Mouse (Mus musculus): Measurements from ENCODE around the gene Krt35. TPM values are rescaled to one million over a fixed set of nuclear protein-coding genes. Genes with fewer than 3 reads are reported as not detected.

The Krt35 gene
- polyA plus RNA-seq (2015; fragmentation: Nextera tagmentation; extraction: Ambion mirVana), result not detected in 2 replicates

GRCm38 (mm10) chr11:100096141-100096540 is at the start of gene Krt35:
TSS of gene Krt35 (minus strand) at chr11:100096241.
- Histone ChIP-seq H3K4me3 (replicated peaks; ENCODE audit: low read depth, low read length) (no peak within 1 kb of the TSS), H3K9ac (ENCODE audit: low read depth, low read length) (no peak within 1 kb of the TSS), H3K9me3 (replicated peaks; ENCODE audit: low read length) (no peaks in the 10 kb centered on the region), H3K27me3 (ENCODE audit: insufficient read depth, low read length) (no peaks in the 10 kb centered on the region), H3K4me1 (replicated peaks; ENCODE audit: insufficient read depth, low read length) (0 out of 2 replicates have a peak, but pooled peaks cover 4% of the 10 kb centered on the region), H3K36me3 (ENCODE audit: insufficient read depth, low read length) (no peaks in the 10 kb centered on the region), H3K27ac (no peak within 1 kb of the TSS), H3K4me2 (ENCODE audit: low read length) (no peak within 1 kb of the TSS)
- ATAC-seq (replicated peaks; ENCODE audit: low FRiP score, low read depth) (no peak), DNase-seq (ENCODE audit: low spot score) (no peak)
- 59% methylated on average over 9 of the region's 9 CpGs for WGBS
- no peak for TF ChIP-seq CTCF (IDR thresholded peaks at IDR 0.05; ENCODE audit: low read depth)

- peak overlapping the region; percentile 56; the same call in 1 of the 2 replicates for H3K27ac ChIP-seq
- no peaks in the 10 kb centered on the region for H3K9me3 ChIP-seq (replicated peaks; ENCODE audit: low read length)
- H3K4me3 ChIP-seq (replicated peaks; ENCODE audit: low read depth, low read length), result peak overlapping the region; percentile 33
- DNase-seq (ENCODE audit: low spot score) (no peak), ATAC-seq (replicated peaks; ENCODE audit: low FRiP score, low read depth) (peak; percentile 67)
- peak overlapping the region; percentile 64 for H3K4me2 ChIP-seq (ENCODE audit: low read length)
- H3K4me1 ChIP-seq (replicated peaks; ENCODE audit: insufficient read depth, low read length), result peaks cover 9% of the 10 kb centered on the region; the same call in 1 of the 2 replicates
- WGBS, result under 1% methylated on average over 20 of the region's 20 CpGs
- no peak for TF ChIP-seq CTCF (IDR thresholded peaks at IDR 0.05; ENCODE audit: low read depth)
- no peaks in the 10 kb centered on the region for H3K36me3 ChIP-seq (ENCODE audit: insufficient read depth, low read length)
- H3K27me3 ChIP-seq (ENCODE audit: insufficient read depth, low read length), result peaks cover 3% of the 10 kb centered on the region; the same call in 1 of the 2 replicates
- H3K9ac ChIP-seq (ENCODE audit: low read depth, low read length), result peak overlapping the region; percentile 47; the same call in 1 of the 2 replicates
These were observed 49.1 kb upstream of the Krt35 start for GRCm38 (mm10) chr11:100145104-100145503.

- Histone ChIP-seq H3K9me3 (replicated peaks; ENCODE audit: low read length) (no peaks in the 10 kb centered on the region), H3K4me1 (replicated peaks; ENCODE audit: insufficient read depth, low read length) (peaks cover 5% of the 10 kb centered on the region; the same call in 1 of the 2 replicates), H3K9ac (ENCODE audit: low read depth, low read length) (no peak overlapping the region), H3K36me3 (ENCODE audit: insufficient read depth, low read length) (no peaks in the 10 kb centered on the region), H3K4me3 (replicated peaks; ENCODE audit: low read depth, low read length) (no peak overlapping the region), H3K27ac (no peak overlapping the region), H3K27me3 (ENCODE audit: insufficient read depth, low read length) (peaks cover 3% of the 10 kb centered on the region; the same call in 1 of the 2 replicates), H3K4me2 (ENCODE audit: low read length) (no peak overlapping the region)
- 59% methylated on average over 21 of the region's 21 CpGs for WGBS
- TF ChIP-seq CTCF (IDR thresholded peaks at IDR 0.05; ENCODE audit: low read depth), result no peak
- ATAC-seq (replicated peaks; ENCODE audit: low FRiP score, low read depth) (no peak), DNase-seq (ENCODE audit: low spot score) (no peak)
These were observed 44.9 kb upstream of the Krt35 start for GRCm38 (mm10) chr11:100140966-100141365.

- Histone ChIP-seq H3K4me2 (ENCODE audit: low read length) (no peak overlapping the region), H3K9ac (ENCODE audit: low read depth, low read length) (no peak overlapping the region), H3K27me3 (ENCODE audit: insufficient read depth, low read length) (peaks cover 3% of the 10 kb centered on the region; the same call in 1 of the 2 replicates), H3K27ac (no peak overlapping the region), H3K9me3 (replicated peaks; ENCODE audit: low read length) (no peaks in the 10 kb centered on the region), H3K4me3 (replicated peaks; ENCODE audit: low read depth, low read length) (no peak overlapping the region), H3K4me1 (replicated peaks; ENCODE audit: insufficient read depth, low read length) (peaks cover 5% of the 10 kb centered on the region; the same call in 1 of the 2 replicates), H3K36me3 (ENCODE audit: insufficient read depth, low read length) (no peaks in the 10 kb centered on the region)
- 35% methylated on average over 2 of the region's 2 CpGs for WGBS
- TF ChIP-seq CTCF (IDR thresholded peaks at IDR 0.05; ENCODE audit: low read depth), result no peak
- ATAC-seq (replicated peaks; ENCODE audit: low FRiP score, low read depth) (no peak), DNase-seq (ENCODE audit: low spot score) (no peak)
These were observed 43.4 kb upstream of the Krt35 start for GRCm38 (mm10) chr11:100139391-100139790.

GRCm38 (mm10) chr11:100138809-100139208 is 42.8 kb upstream of the Krt35 start:
- ATAC-seq (replicated peaks; ENCODE audit: low FRiP score, low read depth) (no peak), DNase-seq (ENCODE audit: low spot score) (no peak)
- Histone ChIP-seq H3K9me3 (replicated peaks; ENCODE audit: low read length) (no peaks in the 10 kb centered on the region), H3K4me2 (ENCODE audit: low read length) (no peak overlapping the region), H3K4me1 (replicated peaks; ENCODE audit: insufficient read depth, low read length) (peaks cover 3% of the 10 kb centered on the region; the same call in 1 of the 2 replicates), H3K9ac (ENCODE audit: low read depth, low read length) (no peak overlapping the region), H3K27me3 (ENCODE audit: insufficient read depth, low read length) (peaks cover 1% of the 10 kb centered on the region; the same call in 1 of the 2 replicates), H3K27ac (no peak overlapping the region), H3K36me3 (ENCODE audit: insufficient read depth, low read length) (no peaks in the 10 kb centered on the region), H3K4me3 (replicated peaks; ENCODE audit: low read depth, low read length) (no peak overlapping the region)
- no peak for TF ChIP-seq CTCF (IDR thresholded peaks at IDR 0.05; ENCODE audit: low read depth)
- 59% methylated on average over 7 of the region's 7 CpGs for WGBS

- no peaks in the 10 kb centered on the region for H3K27me3 ChIP-seq (ENCODE audit: insufficient read depth, low read length)
- WGBS, result 19% methylated on average over 5 of the region's 5 CpGs
- no peak for TF ChIP-seq CTCF (IDR thresholded peaks at IDR 0.05; ENCODE audit: low read depth)
- H3K9me3 ChIP-seq (replicated peaks; ENCODE audit: low read length), result no peaks in the 10 kb centered on the region
- peak; percentile 64 for DNase-seq (ENCODE audit: low spot score)
- no peak overlapping the region for H3K9ac ChIP-seq (ENCODE audit: low read depth, low read length)
- no peak for ATAC-seq (replicated peaks; ENCODE audit: low FRiP score, low read depth)
- H3K36me3 ChIP-seq (ENCODE audit: insufficient read depth, low read length), result no peaks in the 10 kb centered on the region
- peaks cover 3% of the 10 kb centered on the region; the same call in 1 of the 2 replicates for H3K4me1 ChIP-seq (replicated peaks; ENCODE audit: insufficient read depth, low read length)
- H3K27ac ChIP-seq, result no peak overlapping the region
- no peak overlapping the region for H3K4me2 ChIP-seq (ENCODE audit: low read length)
- H3K4me3 ChIP-seq (replicated peaks; ENCODE audit: low read depth, low read length), result no peak overlapping the region
These were observed 41.7 kb upstream of the Krt35 start for GRCm38 (mm10) chr11:100137693-100138092.

All from kidney, postnatal 0 days (tissue).